Mouse (Mus musculus) central nervous system, embryonic 18 days (tissue): ENCODE results near the gene Prickle1. TPM values are rescaled to one million over a fixed set of nuclear protein-coding genes. Genes with fewer than 3 reads are reported as not detected.

Experiments
- polyA plus RNA-seq: library from polyadenylated mRNA; depleted of rRNA; stranded (reverse); fragments of >200 nt; gene quantifications from 2 replicates; pipeline ENCODE4 v1.2.3, GENCODE M21; 2012; rRNA removed

Gene Prickle1
- polyA plus RNA-seq, result 10.6 and 11.9 TPM in 2 replicates

DNA sequence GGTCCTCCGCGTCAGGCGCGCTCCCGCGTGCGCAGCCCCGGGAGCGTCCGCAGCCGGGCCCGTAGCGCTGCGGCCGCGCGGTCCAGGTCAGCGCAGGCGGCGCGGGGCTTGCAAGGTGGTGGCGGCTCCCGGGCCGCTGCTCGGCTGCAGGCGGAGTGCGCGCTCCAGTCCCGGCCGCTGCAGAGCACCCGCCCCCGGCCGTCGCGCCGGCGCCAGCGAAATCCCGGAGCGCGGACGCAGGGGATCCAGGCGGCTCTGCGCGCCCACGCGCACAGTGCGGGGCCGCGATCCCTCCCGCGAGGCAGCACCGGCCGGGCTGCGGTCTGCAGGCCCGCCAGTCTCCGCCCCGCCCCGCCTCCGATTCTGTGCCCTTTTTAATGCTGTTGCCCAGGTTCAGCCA lies at the start of gene Prickle1:
Gene Prickle1, minus strand, starts transcription at position 146 of the 400 bp plus-strand sequence.

Other genes starting within 250 kb of the Prickle1 start
- gene Zcrb1, start 197.6 kb downstream of the Prickle1 start, polyA plus RNA-seq, result 134 and 140 TPM in 2 replicates
- gene Pphln1, start 197.5 kb downstream of the Prickle1 start, polyA plus RNA-seq, result 20.9 and 23.1 TPM in 2 replicates